Mouse (Mus musculus): ENCODE results near the gene Gpr33.
A peak's percentile ranks its signal among the peaks of the same experiment; 100 is the strongest.

Gpr33 gene

GRCm38 (mm10) chr12:51983625-51984024 is 44.2 kb downstream of the Gpr33 start:
- DNase-seq: no peak

GRCm38 (mm10) chr12:51976531-51976930 is 51.3 kb downstream of the Gpr33 start:
- no peak for DNase-seq

GRCm38 (mm10) chr12:51974381-51974780 is 53.5 kb downstream of the Gpr33 start:
- DNase-seq: peak in 1 of 2 experiments; percentile 5

All from B cell, adult 2 months (primary cell).